Mouse (Mus musculus): ENCODE data around the gene Pklr.
A peak's percentile ranks its signal among the peaks of the same experiment; 100 is the strongest.

Pklr gene

DNA sequence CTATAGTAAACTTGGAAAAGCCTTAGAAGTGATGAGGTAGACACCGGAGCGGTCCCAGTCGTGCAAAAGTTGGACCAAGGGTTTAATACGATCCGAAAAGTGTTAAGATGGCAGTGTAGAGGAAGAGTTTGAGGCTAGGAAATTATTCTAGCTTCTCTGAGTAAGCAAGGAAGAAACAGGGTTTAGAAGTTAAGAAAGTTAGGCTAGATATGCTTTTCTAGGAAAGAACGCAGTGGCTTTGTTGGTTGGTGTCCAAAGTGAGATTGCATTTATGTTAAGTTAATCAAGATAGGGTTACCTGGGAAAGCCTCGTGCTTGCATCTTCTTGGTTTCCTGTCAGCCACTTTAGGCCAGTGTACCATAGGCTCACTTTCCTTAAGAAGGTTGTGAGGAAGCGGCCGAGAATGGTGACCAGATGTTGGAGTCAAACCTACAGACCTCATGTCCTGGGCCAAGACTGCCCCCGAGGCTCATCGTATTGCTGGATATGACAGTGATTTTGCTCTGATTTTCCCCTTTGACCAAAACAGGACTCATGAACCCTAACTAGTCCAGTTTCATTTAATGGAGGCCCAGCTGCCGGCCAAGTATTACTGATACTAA, 29.4 kb downstream of the Pklr start:
- DNase-seq: no peak

DNA sequence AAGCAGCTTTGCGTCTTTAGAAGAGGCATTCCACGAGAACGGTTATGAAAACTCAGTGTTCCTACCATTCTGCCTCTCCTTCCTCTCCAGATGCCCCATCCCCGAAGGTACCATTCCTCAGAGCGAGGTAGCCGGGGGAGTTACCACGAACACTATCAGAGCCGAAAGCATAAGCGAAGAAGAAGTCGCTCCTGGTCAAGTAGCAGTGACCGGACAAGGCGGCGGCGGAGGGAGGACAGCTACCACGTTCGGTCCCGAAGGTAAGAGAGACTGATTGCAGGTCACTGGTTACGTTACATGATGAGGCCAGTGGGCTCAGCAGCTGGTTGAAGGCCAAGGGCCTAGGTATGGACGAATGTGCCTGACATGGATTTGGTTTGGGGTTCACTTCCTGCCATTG, 31.0 kb downstream of the Pklr start:
- no peak for DNase-seq

DNA sequence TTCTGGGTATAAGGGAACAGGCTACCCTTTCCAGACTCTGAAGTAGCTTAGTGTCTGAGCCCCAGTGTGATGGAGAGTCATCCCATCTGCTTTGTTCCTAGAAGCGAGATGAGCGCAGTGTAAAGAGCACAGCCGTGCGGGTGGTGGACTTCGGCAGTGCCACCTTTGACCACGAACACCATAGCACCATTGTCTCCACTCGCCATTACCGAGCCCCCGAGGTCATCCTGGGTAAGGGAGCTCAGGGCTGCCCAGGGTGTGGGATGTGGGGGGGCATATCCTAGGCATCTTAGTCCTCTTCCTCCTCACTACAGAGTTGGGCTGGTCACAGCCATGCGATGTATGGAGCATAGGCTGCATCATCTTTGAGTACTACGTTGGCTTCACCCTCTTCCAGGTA, 38.9 kb downstream of the Pklr start:
- DNase-seq: no peak

DNA sequence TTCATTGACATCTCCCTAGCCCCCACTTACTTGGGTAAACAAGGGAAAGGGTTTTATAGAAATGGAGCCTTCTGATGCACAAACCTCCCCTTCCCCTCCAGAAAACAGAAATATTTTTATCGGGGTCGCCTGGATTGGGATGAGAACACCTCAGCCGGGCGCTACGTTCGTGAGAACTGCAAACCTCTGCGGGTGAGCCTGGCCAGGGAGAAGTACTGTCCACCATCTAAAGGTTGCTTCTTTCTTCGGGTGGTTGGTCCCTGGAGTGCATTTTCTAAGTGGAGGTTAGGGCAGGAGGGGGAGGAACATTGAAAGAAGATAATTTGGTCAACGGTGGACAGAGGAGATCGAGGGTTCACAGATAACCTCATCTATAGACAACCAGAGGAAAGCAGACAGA, 39.6 kb downstream of the Pklr start:
- DNase-seq: no peak

DNA sequence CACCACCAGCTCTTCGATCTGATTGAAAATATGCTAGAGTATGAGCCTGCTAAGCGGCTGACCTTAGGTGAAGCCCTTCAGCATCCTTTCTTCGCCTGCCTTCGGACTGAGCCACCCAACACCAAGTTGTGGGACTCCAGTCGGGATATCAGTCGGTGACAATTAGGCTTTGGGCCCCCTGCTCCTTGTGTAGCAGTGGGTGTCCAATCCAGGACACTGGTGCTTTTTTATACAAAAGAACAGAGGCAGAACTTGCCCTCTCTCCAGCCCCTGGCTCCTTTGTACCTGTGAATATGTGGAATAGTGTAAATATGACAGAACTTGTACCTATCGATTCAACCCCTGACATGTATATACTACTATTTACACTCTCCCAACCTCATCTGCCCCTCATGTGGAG, 40.5 kb downstream of the Pklr start:
- DNase-seq: no peak

DNA sequence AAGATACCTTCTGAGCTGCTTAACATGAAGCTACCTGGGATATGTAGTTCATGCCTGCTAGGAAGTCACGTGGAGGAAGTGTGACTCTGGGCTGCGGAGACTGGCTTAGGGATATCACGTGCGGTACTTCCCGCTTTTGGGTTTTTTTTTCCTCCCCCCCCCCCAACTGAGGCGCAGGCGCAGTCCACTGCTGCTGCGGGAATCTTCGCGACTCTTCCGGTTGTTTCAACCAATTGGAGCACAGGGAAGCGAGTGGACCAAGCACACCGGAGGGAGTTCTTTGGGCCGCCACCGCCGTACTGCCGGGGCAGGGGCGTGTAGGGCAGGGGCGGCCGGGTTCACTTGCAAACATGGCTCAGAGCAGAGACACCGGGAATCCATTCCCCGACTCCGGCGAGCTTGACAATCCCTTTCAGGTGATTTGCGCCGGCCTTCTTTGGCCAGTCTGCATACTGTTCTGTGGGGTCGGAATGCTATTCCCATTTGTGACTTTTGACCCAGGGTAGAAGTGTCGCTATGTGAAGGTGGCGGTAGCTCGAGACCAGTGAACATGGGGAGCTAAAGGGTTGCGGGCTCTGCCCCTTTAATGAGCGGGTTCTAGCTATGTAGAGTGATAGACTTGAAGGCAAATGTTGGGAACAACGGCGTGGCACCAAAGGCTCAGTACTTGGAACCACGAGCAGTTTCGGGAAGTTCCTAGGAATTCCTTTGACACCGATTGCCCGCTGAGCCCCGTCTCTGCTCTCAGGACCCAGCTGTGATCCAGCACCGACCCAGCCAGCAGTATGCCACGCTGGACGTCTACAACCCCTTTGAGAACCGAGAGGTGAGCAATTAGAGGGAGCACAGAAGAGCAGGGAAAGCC, 41.5 kb downstream of the Pklr start, which contains the start of gene Scamp3:
TSS of gene Scamp3 (plus strand) at position 232 of the 865 bp plus-strand sequence.
- peak; percentile 80 for DNase-seq

DNA sequence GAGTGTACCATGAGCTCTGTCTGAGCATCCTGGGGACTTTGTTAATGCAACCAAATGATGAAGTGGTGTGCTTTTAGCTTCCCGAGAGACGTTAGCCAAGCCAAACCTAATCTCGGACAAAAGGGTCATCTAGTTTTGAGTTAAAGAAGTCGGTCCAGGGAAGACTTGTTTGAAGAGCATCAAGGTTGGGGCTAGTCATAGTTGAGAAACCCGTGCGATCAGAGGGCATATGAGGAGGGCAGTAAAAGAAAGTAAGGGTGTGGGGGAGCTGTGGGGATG, 42.1 kb downstream of the Pklr start:
- DNase-seq: no peak

DNA sequence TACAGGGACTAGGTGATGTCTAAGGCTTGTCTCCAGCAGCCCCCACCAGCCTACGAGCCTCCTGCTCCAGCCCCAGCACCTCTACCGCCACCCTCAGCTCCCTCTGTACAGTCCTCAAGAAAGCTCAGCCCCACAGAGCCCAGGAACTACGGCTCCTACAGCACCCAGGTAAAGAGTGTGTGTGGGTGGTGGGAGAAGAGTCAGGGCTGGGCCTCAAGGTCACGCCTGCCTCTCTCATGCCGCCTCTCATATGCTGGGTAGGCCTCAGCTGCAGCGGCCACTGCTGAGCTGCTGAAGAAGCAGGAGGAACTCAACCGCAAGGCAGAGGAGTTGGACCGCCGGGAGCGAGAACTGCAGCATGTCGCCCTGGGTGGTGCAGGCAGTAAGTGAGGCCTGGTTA, 43.1 kb downstream of the Pklr start:
- no peak for DNase-seq

DNA sequence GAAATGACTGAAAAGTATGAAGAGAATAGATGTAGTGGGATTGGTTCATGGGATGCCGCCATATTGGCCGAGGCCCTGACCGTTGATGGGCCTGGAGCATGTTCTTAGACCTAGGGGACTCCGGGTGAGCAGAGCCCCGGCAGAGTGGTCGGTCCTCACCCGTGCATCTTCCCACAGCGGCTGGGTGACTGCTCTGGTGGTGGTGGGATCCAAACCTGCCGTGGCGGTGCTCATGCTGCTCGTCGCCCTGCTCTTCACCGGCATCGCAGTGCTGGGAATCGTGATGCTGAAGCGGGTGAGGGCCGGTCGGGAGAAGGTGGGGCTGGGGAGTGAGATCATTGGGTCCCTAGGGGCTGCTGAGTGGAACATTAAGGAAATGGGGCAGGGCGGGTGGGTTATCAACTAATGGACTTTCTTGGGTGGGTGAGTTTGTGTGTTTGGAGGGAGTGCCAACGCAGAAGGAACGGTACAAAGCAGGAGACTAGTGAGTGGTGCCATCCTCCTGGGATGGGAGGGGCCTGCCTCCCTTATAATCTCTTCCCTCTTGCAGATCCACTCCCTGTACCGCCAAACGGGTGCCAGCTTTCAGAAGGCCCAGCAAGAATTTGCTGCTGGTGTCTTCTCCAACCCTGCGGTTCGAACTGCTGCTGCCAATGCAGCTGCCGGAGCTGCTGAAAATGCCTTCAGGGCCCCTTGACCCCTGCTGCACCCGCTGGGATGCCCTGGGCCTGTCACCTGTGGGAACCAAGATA, 46.0 kb downstream of the Pklr start:
- no peak for DNase-seq

DNA sequence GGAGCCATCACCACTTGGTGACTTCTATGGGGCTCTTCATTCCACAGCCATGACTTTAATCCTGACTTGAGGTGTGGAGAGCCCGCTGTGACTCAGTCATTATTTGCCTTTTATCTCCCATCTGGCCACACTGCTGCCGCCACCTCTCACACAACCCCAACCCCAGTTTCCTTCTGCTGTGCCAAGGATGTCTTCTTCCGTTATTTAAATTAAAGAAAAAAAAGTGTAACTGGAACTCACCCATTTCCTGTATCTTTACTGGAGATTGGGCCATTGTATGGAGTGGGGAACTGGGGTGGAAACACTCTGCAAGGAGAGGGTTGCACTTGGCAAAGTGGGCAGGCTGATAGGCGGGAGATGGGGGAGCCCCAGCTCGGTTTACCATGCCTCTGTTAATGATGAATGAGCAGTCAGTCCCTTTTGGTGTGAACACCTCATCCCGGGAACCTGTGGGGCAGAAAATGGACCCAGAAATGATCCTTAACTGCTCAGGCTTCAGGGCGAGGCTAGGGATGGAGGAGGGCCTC, 46.7 kb downstream of the Pklr start:
- DNase-seq: no peak

DNA sequence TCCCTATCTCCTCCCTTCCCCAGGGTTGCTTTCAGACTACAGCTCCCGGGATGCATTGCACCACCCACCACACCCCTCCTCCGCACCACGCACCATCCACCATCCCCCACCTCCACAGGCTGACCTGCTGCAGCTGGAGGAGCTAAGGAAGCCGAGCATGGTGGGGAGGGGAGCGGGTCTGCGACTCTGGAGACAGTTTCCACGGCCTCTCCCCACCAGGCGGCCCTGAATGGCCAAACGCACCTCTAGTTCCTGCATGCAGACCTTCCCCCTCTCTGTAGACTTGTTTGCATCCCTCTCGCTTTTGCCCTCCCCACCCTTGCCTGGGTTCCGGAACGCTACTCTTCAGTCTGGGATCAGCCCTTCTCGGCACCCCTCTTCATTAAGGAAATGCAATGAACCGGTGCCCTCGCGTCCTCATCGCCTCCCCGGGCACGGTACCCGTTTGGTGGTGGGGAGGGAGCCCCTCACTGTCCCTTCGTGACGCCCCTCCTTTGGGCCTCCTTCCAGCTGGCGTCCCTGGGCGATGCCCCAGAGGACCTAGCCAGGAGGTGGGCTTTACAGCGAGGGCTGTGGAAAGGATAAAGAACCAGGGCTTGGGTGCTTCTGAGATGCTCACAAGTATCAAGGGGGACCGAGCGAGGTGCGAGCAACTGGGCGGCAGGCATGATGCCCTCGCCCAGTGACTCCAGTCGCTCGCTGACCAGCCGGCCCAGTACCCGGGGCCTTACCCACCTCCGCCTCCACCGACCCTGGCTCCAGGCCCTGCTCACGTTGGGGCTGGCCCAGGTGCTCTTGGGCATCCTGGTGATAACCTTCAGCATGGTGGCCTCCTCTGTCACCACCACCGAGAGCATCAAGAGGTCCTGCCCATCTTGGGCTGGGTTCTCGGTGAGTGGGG, 47.4 kb downstream of the Pklr start, which contains the start of gene Fam189b:
TSS of gene Fam189b (plus strand) at position 86 of the 901 bp plus-strand sequence.
- DNase-seq: peak; percentile 85

DNA sequence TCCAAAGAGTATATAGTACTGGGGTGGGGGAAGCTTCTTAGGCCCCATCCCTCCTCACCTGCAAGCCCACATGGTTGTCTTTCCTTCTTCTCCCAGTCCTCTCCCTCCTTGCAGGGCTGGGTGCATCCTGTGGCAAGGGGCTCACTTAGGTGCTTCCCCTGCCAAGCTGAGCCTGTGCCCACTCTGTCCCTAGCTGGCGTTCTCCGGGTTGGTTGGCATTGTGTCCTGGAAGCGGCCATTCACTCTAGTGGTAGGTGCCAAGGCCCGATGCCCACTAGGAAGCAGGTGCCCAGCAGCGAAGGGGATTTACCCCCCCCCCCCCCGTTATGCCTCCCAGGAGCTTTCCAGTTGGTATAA, 48.0 kb downstream of the Pklr start:
- no peak for DNase-seq

DNA sequence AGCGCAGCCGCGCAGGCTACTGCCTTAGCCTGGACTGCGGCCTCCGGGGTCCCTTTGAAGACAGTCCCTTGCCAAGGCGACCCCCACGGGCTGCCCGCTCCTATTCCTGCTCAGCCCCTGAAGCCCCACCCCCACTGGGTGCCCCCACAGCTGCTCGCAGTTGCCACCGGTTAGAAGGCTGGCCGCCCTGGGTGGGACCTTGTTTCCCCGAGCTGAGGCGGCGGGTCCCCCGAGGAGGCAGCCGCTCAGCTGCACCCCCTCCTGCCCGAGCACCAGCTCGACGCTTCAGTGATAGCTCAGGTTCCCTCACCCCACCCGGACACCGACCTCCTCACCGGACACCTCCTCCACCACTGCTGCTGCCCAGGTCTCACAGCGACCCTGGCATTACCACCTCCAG, 51.3 kb downstream of the Pklr start:
- no peak for DNase-seq

DNA sequence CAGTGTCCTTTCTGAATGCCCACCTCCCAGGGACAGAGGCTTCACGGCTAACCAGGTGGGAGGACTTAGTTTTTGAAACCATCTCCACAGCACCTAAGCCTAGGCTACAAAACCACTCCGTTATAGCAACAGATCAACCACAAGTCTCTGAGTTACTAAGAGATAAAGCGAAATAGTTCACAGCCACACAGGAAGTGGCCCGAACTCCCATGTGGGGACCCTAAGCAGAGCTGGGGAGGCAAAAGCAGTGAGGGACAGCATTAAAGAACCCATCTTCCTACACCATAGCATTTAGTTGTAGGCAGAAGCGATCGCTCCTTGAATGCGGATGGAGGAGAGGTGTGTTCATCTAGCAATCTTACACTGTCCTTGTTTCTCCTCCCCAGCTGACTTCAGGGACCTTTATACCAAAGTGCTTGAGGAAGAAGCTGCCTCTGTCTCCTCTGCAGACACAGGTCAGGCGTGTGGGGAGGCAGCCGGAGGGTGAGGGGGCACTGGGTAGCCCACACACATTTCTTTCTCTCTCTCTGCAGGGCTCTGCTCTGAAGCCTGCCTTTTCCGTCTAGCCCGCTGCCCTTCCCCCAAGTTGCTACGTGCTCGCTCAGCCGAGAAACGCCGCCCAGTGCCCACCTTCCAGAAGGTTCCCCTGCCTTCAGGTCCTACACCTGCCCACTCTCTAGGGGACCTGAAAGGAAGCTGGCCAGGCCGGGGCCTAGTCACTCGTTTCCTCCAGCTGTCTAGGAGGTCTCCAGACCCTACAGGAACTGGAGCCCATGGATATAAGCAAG, 51.9 kb downstream of the Pklr start:
- DNase-seq: no peak

DNA sequence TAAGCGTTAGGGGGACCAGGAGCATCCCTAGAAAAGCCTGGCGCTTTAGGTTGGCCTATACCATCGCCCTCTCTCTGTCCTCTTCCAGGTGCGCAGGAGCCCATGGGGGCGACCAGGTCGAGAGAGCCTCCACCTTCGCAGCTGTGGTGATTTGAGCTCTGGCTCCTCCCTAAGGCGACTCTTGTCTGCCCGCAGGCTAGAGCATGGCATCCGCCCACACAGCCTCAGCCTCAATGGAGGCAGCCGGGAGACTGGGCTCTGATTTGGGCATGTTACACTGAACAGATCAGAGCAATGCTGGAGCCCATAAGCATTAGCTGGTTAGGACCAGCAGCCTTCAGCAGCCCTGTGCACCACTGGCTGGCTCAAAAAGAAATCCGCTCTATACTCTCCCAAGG, 52.5 kb downstream of the Pklr start:
- DNase-seq: no peak

DNA sequence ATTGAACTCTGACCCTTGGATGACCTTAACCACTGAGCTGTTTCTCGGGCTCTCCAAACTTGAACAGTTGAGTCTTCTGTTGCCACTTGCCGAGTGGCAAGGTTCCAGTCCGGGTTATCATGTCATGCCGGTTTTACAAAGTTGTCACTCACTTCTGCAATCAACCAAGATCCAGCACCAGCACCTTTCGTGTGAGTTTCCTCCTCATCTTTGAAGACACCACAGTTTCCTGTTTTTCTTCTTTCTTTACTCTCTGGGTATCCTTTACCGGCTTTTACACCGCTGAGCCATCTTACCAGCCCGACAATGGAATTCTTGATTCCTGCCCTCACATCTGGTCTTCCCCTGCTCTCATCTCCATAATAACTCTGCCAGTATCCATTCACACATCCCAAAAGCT, 54.5 kb downstream of the Pklr start:
- DNase-seq: no peak

DNA sequence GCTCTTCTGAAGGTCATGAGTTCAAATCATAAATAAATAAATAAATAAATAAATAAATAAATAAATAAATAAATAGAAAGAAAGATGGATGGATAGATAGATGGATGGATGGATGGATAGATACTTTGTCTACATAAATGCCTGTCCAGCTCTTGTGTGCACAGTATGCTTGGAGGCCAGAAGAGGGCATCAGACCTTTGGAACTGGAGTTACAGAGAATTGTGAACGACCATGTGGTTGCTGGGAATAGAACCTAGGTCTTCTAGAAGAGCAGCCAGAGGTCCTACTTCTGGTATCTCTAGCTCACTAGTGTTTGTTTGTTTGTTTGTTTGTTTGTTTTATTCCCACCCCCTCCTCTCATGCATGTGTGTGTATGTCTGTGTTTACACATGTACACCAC, 57.4 kb downstream of the Pklr start:
- no peak for DNase-seq

DNA sequence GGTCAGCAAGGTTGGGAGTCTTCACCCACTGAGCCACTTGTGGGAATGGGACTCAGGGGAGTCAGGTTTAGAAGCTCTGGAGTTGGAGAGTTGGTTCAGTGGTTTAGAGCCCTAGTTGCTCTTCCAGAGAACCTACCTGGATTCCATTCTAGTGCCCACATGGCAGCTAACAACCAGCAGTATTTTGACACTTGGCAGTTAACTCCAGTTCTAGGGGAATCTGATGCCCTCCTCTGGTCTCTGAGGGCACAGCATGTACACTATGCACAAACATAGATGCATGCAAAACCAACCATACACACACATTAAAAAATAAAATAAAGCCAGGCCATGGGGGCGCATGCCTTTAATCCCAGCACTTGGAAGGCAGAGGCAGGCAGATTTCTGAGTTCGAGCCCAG, 57.9 kb downstream of the Pklr start:
- no peak for DNase-seq

All from right cerebral cortex, postnatal 14 days (tissue).